Mouse (Mus musculus): ENCODE data around the gene Poldip2.

- TF ChIP-seq GATA1 (IDR thresholded peaks at IDR 0.05; ENCODE audit: borderline replicate concordance, low read length) (no peak), FLI1 (IDR thresholded peaks at IDR 0.05; ENCODE audit: low read length) (no peak)
Observed at GRCm38 (mm10) chr11:78556070-78556469, 44.1 kb downstream of the Poldip2 start.

All from megakaryocyte, embryonic 14.5 days (primary cell).